Mouse (Mus musculus) olfactory bulb, adult 2 months (tissue): Measurements from ENCODE around the gene Mapkbp1. TPM values are rescaled to one million over a fixed set of nuclear protein-coding genes. Genes with fewer than 3 reads are reported as not detected.

Experiments used
- H3K27ac ChIP-seq: fragments of 200-500 bp; 2 replicates; pipeline ENCODE4 v1.5.1; 2012; ENCODE audit warnings: low read depth, low read length; ENCODE audit not compliant: insufficient read depth
- H3K4me1 ChIP-seq: fragments of 200-500 bp; 2 replicates; pipeline ENCODE4 v1.6.1; 2012; ENCODE audit warnings: low read length; ENCODE audit not compliant: control insufficient read depth, insufficient read depth
- H3K4me3 ChIP-seq: fragments of 200-500 bp; 2 replicates; pipeline ENCODE4 v1.5.1; 2012; ENCODE audit warnings: mild to moderate bottlenecking, low read depth, low read length, moderate library complexity; ENCODE audit not compliant: insufficient read depth
- CTCF ChIP-seq: fragments of 200-500 bp; IDR thresholded peaks from 2 replicates; pipeline ENCODE4 v1.5.1; 2012; ENCODE audit warnings: low read depth, mild to moderate bottlenecking, low read length, moderate library complexity; ENCODE audit not compliant: insufficient read depth
- POLR2A ChIP-seq: fragments of 200-500 bp; IDR thresholded peaks from 2 replicates; pipeline ENCODE4 v1.6.1; 2012; ENCODE audit warnings: mild to moderate bottlenecking, low read depth, low read length, moderate library complexity; ENCODE audit not compliant: insufficient read depth
- WGBS: fragments of 180-500 bp; shearing (Covaris S2); methylation state at CpG from one replicate; pipeline ENCODE4 v1.1.7; 2018; 5-methylcytosine and 5-hydroxymethylcytosine counted together
- polyA plus RNA-seq: library from polyadenylated mRNA; stranded (reverse); fragments of >200 nt; gene quantifications from 2 replicates; pipeline ENCODE4 v1.2.4, GENCODE M21; 2012; ENCODE audit warnings: low replicate concordance; ENCODE audit not compliant: missing spikeins, insufficient read depth, insufficient read length

Gene Mapkbp1
- polyA plus RNA-seq, 1 experiment, result not detected

DNA sequence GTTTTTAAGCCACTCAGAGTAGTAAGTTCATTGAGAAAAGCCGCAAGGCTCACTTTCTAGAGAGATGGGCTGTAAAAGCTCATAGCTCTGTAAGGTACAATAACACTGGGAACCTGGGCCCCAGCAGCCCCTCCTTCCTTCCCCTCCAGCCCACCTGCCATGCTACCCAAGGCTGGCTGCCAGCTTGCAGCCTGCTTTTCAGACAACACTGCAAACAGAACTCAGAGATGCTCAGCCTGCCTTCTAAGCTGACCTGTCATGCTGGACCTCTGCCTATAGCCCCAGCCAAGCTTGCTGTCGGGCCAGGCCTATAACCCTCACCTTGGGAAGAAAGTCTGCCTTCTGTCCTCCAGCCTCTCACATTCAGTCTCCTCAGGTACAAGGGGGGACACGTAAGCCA is 72.2 kb downstream of the Mapkbp1 start:
- TF ChIP-seq CTCF, result no peak
- TF ChIP-seq POLR2A, result no peak
- Histone ChIP-seq H3K4me1 (peaks cover 25% of the 10 kb centered on the region), H3K4me3 (no peak overlapping the region), H3K27ac (no peak overlapping the region)
- WGBS, result 87% methylated on average over 3 of the region's 3 CpGs

DNA sequence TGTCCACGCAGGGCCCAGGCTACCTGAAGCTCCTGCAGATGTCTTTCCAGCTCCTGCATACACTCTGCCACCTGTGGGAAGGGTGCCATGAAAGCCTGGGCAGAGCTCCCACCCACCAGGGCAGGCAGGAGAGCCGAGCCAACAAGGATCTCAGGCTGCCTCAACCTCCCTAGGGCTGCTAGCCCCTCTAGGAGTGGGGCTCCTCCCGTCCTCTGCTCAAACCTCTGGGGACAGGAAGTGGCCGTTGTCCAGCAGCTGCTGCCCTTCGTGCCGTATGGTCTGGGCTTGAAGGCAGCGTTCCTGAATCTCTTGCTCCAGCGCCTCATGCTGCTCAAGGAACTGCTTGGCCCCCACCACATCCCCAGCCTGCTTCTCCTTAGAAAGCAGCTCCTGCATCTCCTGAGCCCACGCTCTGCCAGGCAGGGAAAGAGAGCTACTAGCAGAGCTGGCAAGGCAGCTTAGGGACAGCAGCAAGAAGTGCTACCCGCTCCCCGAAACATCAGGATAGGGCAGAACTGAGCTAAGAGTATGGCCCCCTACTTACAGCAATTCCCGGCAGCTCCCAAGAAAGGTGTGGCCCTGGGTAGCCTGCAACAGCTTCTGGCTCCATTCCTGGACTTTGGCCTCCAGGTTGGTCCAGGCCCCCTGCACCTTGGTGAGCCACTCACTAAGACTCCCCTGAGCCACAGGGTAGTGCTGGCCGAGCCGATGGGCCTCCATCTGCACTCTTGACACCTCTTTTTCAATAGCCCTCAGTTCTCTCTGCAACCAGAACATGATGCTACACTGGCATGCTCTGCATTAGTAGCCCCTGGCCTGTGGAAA is 74.2 kb downstream of the Mapkbp1 start:
- WGBS, result 64% methylated on average over 14 of the region's 14 CpGs
- Histone ChIP-seq H3K4me1 (peaks cover 25% of the 10 kb centered on the region), H3K27ac (no peak overlapping the region), H3K4me3 (no peak overlapping the region)
- TF ChIP-seq CTCF (no peak), POLR2A (no peak)

- Histone ChIP-seq H3K27ac (no peak overlapping the region), H3K4me1 (peaks cover 25% of the 10 kb centered on the region), H3K4me3 (no peak overlapping the region)
- TF ChIP-seq CTCF, result no peak
- TF ChIP-seq POLR2A, result no peak
- 86% methylated on average over 9 of the region's 9 CpGs for WGBS
Measured at GRCm38 (mm10) chr2:120048173-120048572, 75.7 kb downstream of the Mapkbp1 start.

DNA sequence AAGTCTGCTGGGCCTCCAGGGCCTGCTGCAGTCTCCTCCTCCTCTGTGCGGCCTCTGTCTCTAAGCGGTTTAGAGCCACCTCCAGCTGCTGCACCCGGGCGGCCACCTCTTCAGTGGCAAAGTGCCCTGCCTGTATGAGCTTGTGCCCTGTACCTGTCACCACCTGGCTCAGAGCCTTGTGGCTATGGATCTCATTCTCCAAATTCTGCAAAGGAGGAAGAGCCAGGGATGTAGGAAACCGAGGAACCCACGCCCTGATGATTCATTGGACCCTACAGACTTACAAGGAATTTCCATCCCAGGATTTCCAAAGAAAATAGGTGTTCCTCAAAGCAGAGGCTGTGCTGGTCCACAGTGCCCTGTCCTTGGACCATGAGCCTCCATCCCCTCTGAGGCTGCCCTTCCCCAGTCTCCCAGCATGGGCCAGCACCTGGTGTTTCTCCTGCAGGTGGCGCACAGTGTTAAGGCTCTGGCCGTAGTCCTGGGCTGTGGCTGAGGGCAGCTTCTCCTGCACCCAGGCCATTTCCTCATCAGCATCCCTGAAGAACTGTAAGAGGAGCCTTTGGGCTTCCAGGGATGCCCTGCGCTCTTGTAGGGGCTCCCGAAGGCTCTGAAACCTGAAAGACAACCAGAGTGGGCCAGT is 77.3 kb downstream of the Mapkbp1 start:
- WGBS, result 74% methylated on average over 10 of the region's 10 CpGs
- TF ChIP-seq POLR2A (no peak), CTCF (no peak)
- no peak overlapping the region for H3K27ac ChIP-seq
- H3K4me3 ChIP-seq, result no peak overlapping the region
- H3K4me1 ChIP-seq, result peaks cover 14% of the 10 kb centered on the region

- 62% methylated on average over 6 of the region's 6 CpGs for WGBS
- no peak overlapping the region for H3K27ac ChIP-seq
- no peak overlapping the region for H3K4me3 ChIP-seq
- peaks cover 6% of the 10 kb centered on the region; the same call in 1 of the 2 replicates for H3K4me1 ChIP-seq
- TF ChIP-seq POLR2A, result no peak
- TF ChIP-seq CTCF, result no peak
Measured at GRCm38 (mm10) chr2:120051405-120051804, 78.9 kb downstream of the Mapkbp1 start.

DNA sequence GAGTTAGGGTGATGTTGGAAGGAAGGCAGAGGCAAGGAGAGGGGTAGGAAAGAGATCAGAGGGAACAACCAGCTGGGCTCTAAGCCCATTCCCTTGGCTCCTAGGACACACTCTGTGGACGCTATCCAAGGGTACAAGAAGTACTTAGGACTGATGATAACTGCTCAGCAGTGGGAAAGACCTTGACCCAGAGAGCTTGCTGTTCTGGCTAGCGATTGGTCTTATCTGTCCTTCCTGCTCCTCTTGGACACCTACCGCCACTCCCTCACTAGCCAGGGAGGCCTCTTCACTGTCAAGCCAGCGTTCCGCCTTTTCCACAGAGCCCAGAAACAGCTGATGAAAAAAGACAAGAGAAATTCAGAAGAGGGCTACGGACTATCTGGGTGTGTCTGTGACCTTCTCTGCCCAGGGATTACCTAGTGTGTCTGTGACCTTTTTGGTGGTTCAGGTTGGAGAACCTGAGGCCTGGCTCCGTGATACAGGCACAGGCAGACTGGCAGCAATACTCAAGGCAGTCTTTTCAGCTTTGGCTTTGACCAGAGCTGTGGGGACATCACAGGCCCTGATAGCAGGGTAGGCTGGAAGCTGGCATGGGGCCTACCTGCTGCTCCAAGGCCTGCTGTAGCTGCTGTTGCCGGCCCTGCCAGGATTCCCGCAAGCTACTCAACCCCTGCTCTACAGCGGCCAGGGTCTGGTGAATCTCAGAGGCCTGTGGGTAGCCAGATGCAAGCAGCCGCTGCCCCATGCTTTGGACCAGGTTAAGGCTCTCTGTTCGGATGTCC is 82.5 kb downstream of the Mapkbp1 start:
- no peak overlapping the region for H3K4me3 ChIP-seq
- 89% methylated on average over 12 of the region's 12 CpGs for WGBS
- no peak for TF ChIP-seq CTCF
- no peak for TF ChIP-seq POLR2A
- H3K27ac ChIP-seq, result no peak overlapping the region
- no peaks in the 10 kb centered on the region for H3K4me1 ChIP-seq

- TF ChIP-seq CTCF (no peak), POLR2A (no peak)
- H3K4me1 ChIP-seq, result no peaks in the 10 kb centered on the region
- no peak overlapping the region for H3K4me3 ChIP-seq
- 68% methylated on average over 10 of the region's 10 CpGs for WGBS
- no peak overlapping the region for H3K27ac ChIP-seq
Measured at GRCm38 (mm10) chr2:120055923-120056322, 83.4 kb downstream of the Mapkbp1 start.

GRCm38 (mm10) chr2:120058818-120059217 is 86.3 kb downstream of the Mapkbp1 start:
- no peak for TF ChIP-seq POLR2A
- WGBS, result 89% methylated on average over 4 of the region's 4 CpGs

GRCm38 (mm10) chr2:120059466-120059865 is 87.0 kb downstream of the Mapkbp1 start:
- WGBS, result 91% methylated on average over 3 of the region's 3 CpGs
- Histone ChIP-seq H3K27ac (no peak overlapping the region), H3K4me3 (no peak overlapping the region), H3K4me1 (no peaks in the 10 kb centered on the region)
- no peak for TF ChIP-seq CTCF
- no peak for TF ChIP-seq POLR2A

More at GRCm38 (mm10) chr2:120058818-120059217, 86.3 kb downstream of the Mapkbp1 start:
- no peak overlapping the region for H3K4me3 ChIP-seq
- no peak overlapping the region for H3K27ac ChIP-seq
- H3K4me1 ChIP-seq, result no peaks in the 10 kb centered on the region
